Mouse (Mus musculus) ovary, postnatal 36 days (tissue): ENCODE data around the gene Olfr715b.
"Not testable (repeated sequence)": the region's sequence is repeated elsewhere in the genome, so short reads cannot be mapped to it uniquely, and the experiment has no call there.

Experiments used
- DNase-seq: peaks from one replicate; pipeline ENCODE4 v3.0.0; 2022; ENCODE audit warnings: low spot score, mixed read lengths

Gene Olfr715b

DNA sequence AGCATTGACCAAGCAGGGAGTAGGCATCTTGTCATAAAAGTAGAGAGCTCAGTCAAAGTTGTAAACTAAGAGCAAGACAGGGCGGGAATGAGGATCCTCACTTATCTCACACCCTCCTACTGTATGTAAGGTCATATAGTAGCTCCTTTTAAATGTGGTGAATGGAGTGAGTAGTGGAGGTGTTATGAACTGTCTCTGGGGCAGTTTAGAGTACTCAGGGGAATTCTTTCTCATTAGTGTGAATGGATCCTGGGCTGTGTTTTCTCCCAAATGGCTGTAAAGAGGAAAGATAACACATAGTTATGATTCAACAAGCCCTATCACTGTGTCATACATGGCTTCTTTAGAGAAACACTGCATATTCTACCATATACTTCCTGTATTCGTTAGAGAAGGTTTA is at the start of gene Olfr715b:
Gene Olfr715b, minus strand, starts transcription at position 101 of the 400 bp plus-strand sequence.
- not testable (repeated sequence) for DNase-seq

GRCm38 (mm10) chr7:107138027-107138426 is 27.9 kb upstream of the Olfr715b start, which contains the start of gene Olfr716:
Gene Olfr716, plus strand, starts transcription at chr7:107138327.
- DNase-seq, result not testable (repeated sequence)

DNA sequence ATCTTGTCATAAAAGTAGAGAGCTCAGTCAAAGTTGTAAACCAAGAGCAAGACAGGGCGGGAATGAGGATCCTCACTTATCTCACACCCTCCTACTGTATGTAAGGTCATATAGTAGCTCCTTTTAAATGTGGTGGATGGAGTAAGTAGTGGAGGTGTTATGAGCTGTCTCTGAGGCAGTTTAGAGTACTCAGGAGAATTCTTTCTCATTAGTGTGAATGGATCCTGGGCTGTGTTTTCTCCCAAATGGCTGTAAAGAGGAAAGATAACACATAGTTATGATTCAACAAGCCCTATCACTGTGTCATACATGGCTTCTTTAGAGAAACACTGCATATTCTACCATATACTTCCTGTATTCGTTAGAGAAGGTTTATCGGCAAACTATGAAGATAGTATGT is 20.8 kb upstream of the Olfr715b start, which contains the start of gene Olfr715:
Gene Olfr715, minus strand, starts transcription at position 101 of the 400 bp plus-strand sequence.
- not testable (repeated sequence) for DNase-seq

DNA sequence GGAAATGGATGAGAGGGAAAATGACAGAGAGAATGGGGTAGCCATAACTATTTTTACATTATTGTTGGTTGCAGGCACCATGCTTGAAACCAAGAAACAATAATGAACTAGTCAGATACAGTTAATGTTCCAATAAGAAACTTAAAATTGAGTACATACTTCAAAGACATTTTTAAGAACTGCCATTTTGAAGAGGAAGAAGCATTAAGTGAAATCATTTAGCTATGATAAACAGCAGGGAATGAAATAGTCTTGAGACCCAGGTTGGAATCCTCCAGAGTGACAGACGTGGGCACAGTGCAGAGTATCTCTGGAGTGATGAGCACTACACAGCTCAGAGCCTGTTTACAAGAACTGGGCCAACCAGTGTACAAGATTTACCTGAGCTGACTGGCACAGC is 17.2 kb downstream of the Olfr715b start, which contains the start of gene Olfr17:
Gene Olfr17, plus strand, starts transcription at position 301 of the 400 bp plus-strand sequence.
- no peak for DNase-seq

GRCm38 (mm10) chr7:107070681-107071080 is 39.5 kb downstream of the Olfr715b start, which contains the start of gene Olfr714:
Gene Olfr714, plus strand, starts transcription at chr7:107070981.
- no peak for DNase-seq
